Mouse (Mus musculus) limb, embryonic 10.5 days (tissue): ENCODE results near the gene Myt1l. TPM values are rescaled to one million over a fixed set of nuclear protein-coding genes. Genes with fewer than 3 reads are reported as not detected.

Experiments used
- DNase-seq: peaks from one replicate; pipeline ENCODE4 v3.0.0-alpha.2; 2017; ENCODE audit warnings: low spot score
- H3K27ac ChIP-seq: fragments of 300-500 bp; sonication (generic); 2 replicates; pipeline ENCODE4 v1.5.1; 2016; ENCODE audit warnings: mild to moderate bottlenecking
- H3K27me3 ChIP-seq: fragments of 300-500 bp; sonication (generic); 2 replicates; pipeline ENCODE4 v1.6.1; 2016; ENCODE audit warnings: low read depth, mild to moderate bottlenecking; ENCODE audit not compliant: poor library complexity, severe bottlenecking
- H3K36me3 ChIP-seq: fragments of 300-500 bp; sonication (generic); 2 replicates; pipeline ENCODE4 v1.6.1; 2016; ENCODE audit warnings: mild to moderate bottlenecking, moderate library complexity
- H3K4me1 ChIP-seq: fragments of 300-500 bp; sonication (generic); 2 replicates; pipeline ENCODE4 v1.6.1; 2016
- H3K4me3 ChIP-seq: fragments of 300-500 bp; sonication (generic); 2 replicates; pipeline ENCODE4 v1.5.1; 2016; ENCODE audit warnings: mild to moderate bottlenecking, moderate library complexity
- H3K9me3 ChIP-seq: fragments of 300-500 bp; sonication (generic); replicated peaks from 2 replicates; pipeline ENCODE4 v1.6.1; 2016; ENCODE audit warnings: mild to moderate bottlenecking
- WGBS: fragments of 180-500 bp; shearing (Covaris S2); methylation state at CpG from one replicate; pipeline ENCODE4 v1.1.7; 2016; 5-methylcytosine and 5-hydroxymethylcytosine counted together
- polyA plus RNA-seq: library from polyadenylated mRNA; unstranded; fragments of >200 nt; fragmentation: Nextera tagmentation; extraction: Ambion mirVana; gene quantifications from 2 replicates; pipeline ENCODE4 v1.2.1, GENCODE M21; 2016

The Myt1l gene
- polyA plus RNA-seq, 1 experiment from 2014 or later = not detected

GRCm38 (mm10) chr12:29644091-29644490 is 115.9 kb downstream of the Myt1l start:
- no peak for DNase-seq
- no peak overlapping the region for H3K27ac ChIP-seq
- WGBS = 89% methylated on average over 4 of the region's 4 CpGs
- no peaks in the 10 kb centered on the region for H3K9me3 ChIP-seq
- H3K4me1 ChIP-seq = peaks cover 34% of the 10 kb centered on the region
- no peaks in the 10 kb centered on the region for H3K27me3 ChIP-seq
- H3K36me3 ChIP-seq = no peaks in the 10 kb centered on the region
- no peak overlapping the region for H3K4me3 ChIP-seq

- Histone ChIP-seq H3K4me1 (peaks cover 29% of the 10 kb centered on the region), H3K36me3 (no peaks in the 10 kb centered on the region), H3K27ac (no peak overlapping the region), H3K27me3 (no peaks in the 10 kb centered on the region), H3K4me3 (no peak overlapping the region), H3K9me3 (no peaks in the 10 kb centered on the region)
- WGBS = 88% methylated on average over 7 of the region's 7 CpGs
- DNase-seq = no peak
Measured at GRCm38 (mm10) chr12:29644721-29645120, 116.5 kb downstream of the Myt1l start.

- H3K4me1 ChIP-seq = peaks cover 5% of the 10 kb centered on the region; the same call in 1 of the 2 replicates
- H3K27ac ChIP-seq = no peak overlapping the region
- H3K27me3 ChIP-seq = no peaks in the 10 kb centered on the region
- H3K4me3 ChIP-seq = no peak overlapping the region
- 85% methylated on average over 10 of the region's 10 CpGs for WGBS
- no peaks in the 10 kb centered on the region for H3K9me3 ChIP-seq
- no peak for DNase-seq
- no peaks in the 10 kb centered on the region for H3K36me3 ChIP-seq
Measured at GRCm38 (mm10) chr12:29649510-29650152, 121.4 kb downstream of the Myt1l start.

GRCm38 (mm10) chr12:29652516-29652915 is 124.3 kb downstream of the Myt1l start:
- 83% methylated on average over 5 of the region's 5 CpGs for WGBS
- Histone ChIP-seq H3K4me1 (no peaks in the 10 kb centered on the region), H3K27me3 (no peaks in the 10 kb centered on the region), H3K27ac (no peak overlapping the region), H3K9me3 (no peaks in the 10 kb centered on the region), H3K36me3 (no peaks in the 10 kb centered on the region), H3K4me3 (no peak overlapping the region)
- no peak for DNase-seq

- Histone ChIP-seq H3K27ac (no peak overlapping the region), H3K4me1 (no peaks in the 10 kb centered on the region), H3K36me3 (no peaks in the 10 kb centered on the region), H3K4me3 (no peak overlapping the region), H3K27me3 (no peaks in the 10 kb centered on the region), H3K9me3 (no peaks in the 10 kb centered on the region)
- 96% methylated on average over 10 of the region's 10 CpGs for WGBS
- DNase-seq = no peak
Measured at GRCm38 (mm10) chr12:29655197-29655632, 127.0 kb downstream of the Myt1l start.

- 89% methylated on average over 12 of the region's 12 CpGs for WGBS
- no peak overlapping the region for H3K4me3 ChIP-seq
- H3K27ac ChIP-seq = no peak overlapping the region
- no peaks in the 10 kb centered on the region for H3K27me3 ChIP-seq
- no peaks in the 10 kb centered on the region for H3K4me1 ChIP-seq
- H3K9me3 ChIP-seq = no peaks in the 10 kb centered on the region
- no peaks in the 10 kb centered on the region for H3K36me3 ChIP-seq
- no peak for DNase-seq
Measured at GRCm38 (mm10) chr12:29655673-29656072, 127.5 kb downstream of the Myt1l start.

GRCm38 (mm10) chr12:29657061-29657460 is 128.9 kb downstream of the Myt1l start:
- Histone ChIP-seq H3K36me3 (no peaks in the 10 kb centered on the region), H3K4me3 (no peak overlapping the region), H3K4me1 (no peaks in the 10 kb centered on the region), H3K27ac (no peak overlapping the region), H3K27me3 (no peaks in the 10 kb centered on the region), H3K9me3 (no peaks in the 10 kb centered on the region)
- no peak for DNase-seq
- 81% methylated on average over 3 of the region's 3 CpGs for WGBS

- Histone ChIP-seq H3K4me1 (no peaks in the 10 kb centered on the region), H3K36me3 (no peaks in the 10 kb centered on the region), H3K27me3 (no peaks in the 10 kb centered on the region), H3K27ac (no peak overlapping the region), H3K9me3 (no peaks in the 10 kb centered on the region), H3K4me3 (no peak overlapping the region)
- 69% methylated on average over 2 of the region's 2 CpGs for WGBS
- DNase-seq = no peak
Measured at GRCm38 (mm10) chr12:29657870-29658269, 129.7 kb downstream of the Myt1l start.

- Histone ChIP-seq H3K36me3 (no peaks in the 10 kb centered on the region), H3K27me3 (no peaks in the 10 kb centered on the region), H3K4me3 (no peak overlapping the region), H3K27ac (no peak overlapping the region), H3K9me3 (no peaks in the 10 kb centered on the region), H3K4me1 (no peaks in the 10 kb centered on the region)
- WGBS = 93% methylated on average over 7 of the region's 7 CpGs
- DNase-seq = no peak
Measured at GRCm38 (mm10) chr12:29671984-29672383, 143.8 kb downstream of the Myt1l start.

GRCm38 (mm10) chr12:29675594-29676362 is 147.6 kb downstream of the Myt1l start:
- Histone ChIP-seq H3K9me3 (no peaks in the 10 kb centered on the region), H3K36me3 (no peaks in the 10 kb centered on the region), H3K27ac (no peak overlapping the region), H3K27me3 (no peaks in the 10 kb centered on the region), H3K4me1 (no peaks in the 10 kb centered on the region), H3K4me3 (no peak overlapping the region)
- WGBS = 52% methylated on average over 14 of the region's 14 CpGs
- DNase-seq = peak; percentile 68

GRCm38 (mm10) chr12:29682384-29682783 is 154.2 kb downstream of the Myt1l start:
- no peaks in the 10 kb centered on the region for H3K4me1 ChIP-seq
- no peaks in the 10 kb centered on the region for H3K27me3 ChIP-seq
- no peak overlapping the region for H3K27ac ChIP-seq
- H3K9me3 ChIP-seq = no peaks in the 10 kb centered on the region
- 88% methylated on average over 8 of the region's 8 CpGs for WGBS
- H3K36me3 ChIP-seq = no peaks in the 10 kb centered on the region
- no peak overlapping the region for H3K4me3 ChIP-seq
- DNase-seq = no peak

GRCm38 (mm10) chr12:29682946-29683345 is 154.8 kb downstream of the Myt1l start:
- no peak for DNase-seq
- no peak overlapping the region for H3K4me3 ChIP-seq
- H3K27ac ChIP-seq = no peak overlapping the region
- H3K36me3 ChIP-seq = no peaks in the 10 kb centered on the region
- no peaks in the 10 kb centered on the region for H3K27me3 ChIP-seq
- 87% methylated on average over 8 of the region's 8 CpGs for WGBS
- no peaks in the 10 kb centered on the region for H3K9me3 ChIP-seq
- no peaks in the 10 kb centered on the region for H3K4me1 ChIP-seq

GRCm38 (mm10) chr12:29686241-29686640 is 158.1 kb downstream of the Myt1l start:
- Histone ChIP-seq H3K36me3 (no peaks in the 10 kb centered on the region), H3K9me3 (no peaks in the 10 kb centered on the region), H3K4me1 (no peaks in the 10 kb centered on the region), H3K27me3 (no peaks in the 10 kb centered on the region), H3K4me3 (no peak overlapping the region), H3K27ac (no peak overlapping the region)
- DNase-seq = no peak
- WGBS = 63% methylated on average over 8 of the region's 8 CpGs
